ENCODE assay signal across 17 mouse cellular contexts in the genomic region with DNA sequence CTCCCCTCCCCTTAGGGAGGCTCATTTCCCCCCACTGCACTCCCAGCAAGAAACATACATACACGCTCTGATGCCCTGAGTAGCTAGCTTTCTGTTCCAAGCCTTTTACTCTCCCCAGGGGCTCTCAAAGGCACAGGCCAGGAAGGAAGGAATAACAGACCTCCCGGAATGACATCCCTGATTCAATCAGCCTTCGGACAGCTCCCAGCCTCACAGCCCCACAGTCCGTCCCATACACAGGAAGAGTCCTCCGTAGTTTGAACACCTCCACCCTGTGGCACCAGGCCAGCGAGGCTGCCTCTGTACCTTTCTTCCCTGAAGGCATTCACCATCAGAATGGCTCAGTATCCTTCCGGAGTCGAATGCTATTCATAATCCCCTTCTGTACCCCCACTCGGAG. TPM values are rescaled to one million over a fixed set of nuclear protein-coding genes. Genes with fewer than 3 reads are reported as not detected.
A peak's percentile ranks its signal among the peaks of the same experiment; 100 is the strongest.
DNase-seq lines count a peak whose midpoint lies in the region; ATAC-seq and TF ChIP-seq lines count a peak whose summit lies in the region.
"Had no signal": no experiment of that assay in that cellular context is flagged by ENCODE, and none has a peak within 500 bp of the region (broad histone marks: within the 10 kb centered on the region; RNA-seq: fewer than 3 reads in every experiment).

No protein-coding gene starts in this region.

- DNase-seq in adrenal gland, postnatal 14 days = peak; percentile 21
- DNase-seq in adrenal gland, postnatal 4 days (ENCODE audit: low spot score in 2 of 2) = no peak
- DNase-seq in kidney, postnatal 14 days = peak; percentile 44
- DNase-seq in kidney, adult 18-20 months = no peak
- DNase-seq in midbrain, postnatal 0 days (ENCODE audit: low spot score) = no peak
- DNase-seq in midbrain, embryonic 14.5 days = no peak
- DNase-seq in right cerebral cortex, adult 18-20 months = no peak
- DNase-seq: heart, adult 11 months; lung, adult 18-20 months; spleen, adult 18-20 months had no signal

- H3K36me3 ChIP-seq in midbrain, postnatal 0 days (ENCODE audit: insufficient read depth, low read length) = peaks cover 25% of the 10 kb centered on the region
- H3K36me3 ChIP-seq in midbrain, embryonic 14.5 days (ENCODE audit: control insufficient read depth, insufficient read depth, low read length) = peaks cover 49% of the 10 kb centered on the region

- no peaks in the 10 kb centered on the region for H3K27me3 ChIP-seq in midbrain, postnatal 0 days (ENCODE audit: insufficient read depth, low read length)
- no peaks in the 10 kb centered on the region for H3K27me3 ChIP-seq in midbrain, embryonic 14.5 days (ENCODE audit: control insufficient read depth, insufficient read depth, low read length)
- H3K27me3 ChIP-seq: stomach, embryonic 15.5 days had no signal

- no peak overlapping the region for H3K9ac ChIP-seq in midbrain, postnatal 0 days (replicated peaks; ENCODE audit: low read length, poor library complexity, severe bottlenecking)
- no peak overlapping the region for H3K9ac ChIP-seq in midbrain, embryonic 14.5 days (replicated peaks; ENCODE audit: low read length)
- H3K9ac ChIP-seq: stomach, embryonic 15.5 days had no signal

- 19% methylated on average over 9 of the region's 9 CpGs for WGBS in midbrain, postnatal 0 days
- 32% methylated on average over 9 of the region's 9 CpGs for WGBS in midbrain, embryonic 14.5 days
- WGBS in olfactory bulb, adult 2 months = 30% methylated on average over 9 of the region's 9 CpGs

- peaks cover 9% of the 10 kb centered on the region; the same call in 1 of the 2 replicates for H3K4me1 ChIP-seq in midbrain, postnatal 0 days (ENCODE audit: insufficient read depth, low read length)
- H3K4me1 ChIP-seq in midbrain, embryonic 14.5 days (ENCODE audit: control insufficient read depth, insufficient read depth, low read length) = peaks cover 3% of the 10 kb centered on the region; the same call in 1 of the 2 replicates
- H3K4me1 ChIP-seq in olfactory bulb, adult 2 months (ENCODE audit: control insufficient read depth, insufficient read depth, low read length) = peaks cover 26% of the 10 kb centered on the region
- H3K4me1 ChIP-seq: stomach, embryonic 15.5 days had no signal

- TF ChIP-seq CTCF in midbrain, postnatal 0 days (IDR thresholded peaks at IDR 0.05) = no peak
- TF ChIP-seq CTCF in olfactory bulb, adult 2 months (IDR thresholded peaks at IDR 0.05; ENCODE audit: insufficient read depth, low read depth, low read length) = no peak

- no peak for ATAC-seq in midbrain, postnatal 0 days (ENCODE audit: low FRiP score)
- ATAC-seq in midbrain, embryonic 14.5 days (ENCODE audit: low FRiP score, low TSS enrichment) = no peak

- no peaks in the 10 kb centered on the region for H3K9me3 ChIP-seq in midbrain, postnatal 0 days (ENCODE audit: low read length)
- no peaks in the 10 kb centered on the region for H3K9me3 ChIP-seq in midbrain, embryonic 14.5 days (ENCODE audit: control insufficient read depth, low read length)
- H3K9me3 ChIP-seq: embryonic facial prominence, embryonic 10.5 days; stomach, embryonic 15.5 days had no signal

- 0 out of 2 replicates have a peak overlapping the region, but pooled peaks have one; percentile 18 for H3K27ac ChIP-seq in midbrain, postnatal 0 days (ENCODE audit: low read depth, low read length)
- H3K27ac ChIP-seq in midbrain, embryonic 14.5 days (replicated peaks; ENCODE audit: low read depth, low read length) = no peak overlapping the region
- peak overlapping the region; percentile 3 for H3K27ac ChIP-seq in olfactory bulb, adult 2 months (ENCODE audit: insufficient read depth, low read depth, low read length)
- H3K27ac ChIP-seq: embryonic facial prominence, embryonic 10.5 days; macrophage; stomach, embryonic 15.5 days had no signal

- H3K4me3 ChIP-seq in midbrain, postnatal 0 days (ENCODE audit: low read depth, low read length) = no peak overlapping the region
- no peak overlapping the region for H3K4me3 ChIP-seq in midbrain, embryonic 14.5 days (replicated peaks; ENCODE audit: low read depth, low read length)
- H3K4me3 ChIP-seq in olfactory bulb, adult 2 months (ENCODE audit: insufficient read depth, low read depth, low read length) = no peak overlapping the region
- H3K4me3 ChIP-seq: embryonic facial prominence, embryonic 10.5 days; erythroblast, embryonic 14.5 days; stomach, embryonic 15.5 days had no signal

- no peak for TF ChIP-seq POLR2A in olfactory bulb, adult 2 months (IDR thresholded peaks at IDR 0.05; ENCODE audit: insufficient read depth, low read depth, low read length)

- H3K4me2 ChIP-seq in midbrain, postnatal 0 days (ENCODE audit: low read depth, low read length, poor library complexity, severe bottlenecking) = no peak overlapping the region
- H3K4me2 ChIP-seq in midbrain, embryonic 14.5 days (ENCODE audit: low read length) = no peak overlapping the region
- H3K4me2 ChIP-seq: stomach, embryonic 15.5 days had no signal

RNA-seq across cellular contexts. Expression of a gene that starts 23.7 kb away (rescaled TPM):
- total RNA-seq in adrenal gland, postnatal 14 days (2021) = 23.4 and 25.3 TPM in 2 replicates
- 10 to 100 TPM; 24.7 to 29.6 TPM for total RNA-seq in adrenal gland, postnatal 4 days (2021)
- 148 and 153 TPM in 2 replicates for total RNA-seq in midbrain, postnatal 0 days (2014; rRNA removed)
- polyA plus RNA-seq in midbrain, postnatal 0 days (2015; fragmentation: Nextera tagmentation; extraction: Ambion mirVana) = 13.1 TPM in 2 replicates
- 18.2 and 19.3 TPM in 2 replicates for polyA plus RNA-seq in midbrain, embryonic 14.5 days (2014; fragmentation: Nextera tagmentation; extraction: Ambion mirVana)
- not detected in 2 replicates for polyA plus RNA-seq in olfactory bulb, adult 2 months (2012; ENCODE audit: insufficient read depth, insufficient read length, low replicate concordance, missing spikeins)

RNA-seq across cellular contexts. Expression of a gene that starts 31.5 kb away (rescaled TPM):
- total RNA-seq in adrenal gland, postnatal 14 days (2021) = not detected in 2 replicates
- total RNA-seq in adrenal gland, postnatal 4 days (2021) = under 1 TPM in 1 of 2 experiments, not detected in 1; 0.20 TPM
- total RNA-seq in midbrain, postnatal 0 days (2014; rRNA removed) = not detected in 2 replicates
- polyA plus RNA-seq in midbrain, postnatal 0 days (2015; fragmentation: Nextera tagmentation; extraction: Ambion mirVana) = 0.93 and 1.1 TPM in 2 replicates
- 0.11 and 0.24 TPM in 2 replicates for polyA plus RNA-seq in midbrain, embryonic 14.5 days (2014; fragmentation: Nextera tagmentation; extraction: Ambion mirVana)
- polyA plus RNA-seq in olfactory bulb, adult 2 months (2012; ENCODE audit: insufficient read depth, insufficient read length, low replicate concordance, missing spikeins) = not detected in 2 replicates
- total RNA-seq: neutrophil, adult 5-6 weeks had no signal
- polyA plus RNA-seq: embryonic facial prominence, embryonic 10.5 days; erythroblast, embryonic 14.5 days; heart, embryonic 16.5 days; macrophage had no signal

RNA-seq across cellular contexts. Expression of a gene that starts 52.7 kb away (rescaled TPM):
- total RNA-seq in adrenal gland, postnatal 14 days (2021) = 47.2 and 51.2 TPM in 2 replicates
- total RNA-seq in adrenal gland, postnatal 4 days (2021) = 10 to 100 TPM; 81.0 to 85.3 TPM
- 58.1 and 87.6 TPM in 2 replicates for total RNA-seq in midbrain, postnatal 0 days (2014; rRNA removed)
- 155 and 157 TPM in 2 replicates for polyA plus RNA-seq in midbrain, postnatal 0 days (2015; fragmentation: Nextera tagmentation; extraction: Ambion mirVana)
- polyA plus RNA-seq in midbrain, embryonic 14.5 days (2014; fragmentation: Nextera tagmentation; extraction: Ambion mirVana) = 165 and 191 TPM in 2 replicates
- not detected in 2 replicates for polyA plus RNA-seq in olfactory bulb, adult 2 months (2012; ENCODE audit: insufficient read depth, insufficient read length, low replicate concordance, missing spikeins)

Comparison
In these comparisons a context has a peak if more than half of its experiments do, and no peak if none do; other contexts are left out.
1. DNase-seq: peak in adrenal gland, postnatal 14 days (single experiment) and kidney, postnatal 14 days (single experiment); none in adrenal gland, postnatal 4 days (0 of 2), kidney, adult 18-20 months (single experiment), midbrain, postnatal 0 days (single experiment), midbrain, embryonic 14.5 days (single experiment) and right cerebral cortex, adult 18-20 months (single experiment).